Mouse (Mus musculus): ENCODE measurements around the gene Fbln2. TPM values are rescaled to one million over a fixed set of nuclear protein-coding genes. Genes with fewer than 3 reads are reported as not detected.

Fbln2 gene
- polyA plus RNA-seq, 1 experiment = 16.4 TPM

DNA sequence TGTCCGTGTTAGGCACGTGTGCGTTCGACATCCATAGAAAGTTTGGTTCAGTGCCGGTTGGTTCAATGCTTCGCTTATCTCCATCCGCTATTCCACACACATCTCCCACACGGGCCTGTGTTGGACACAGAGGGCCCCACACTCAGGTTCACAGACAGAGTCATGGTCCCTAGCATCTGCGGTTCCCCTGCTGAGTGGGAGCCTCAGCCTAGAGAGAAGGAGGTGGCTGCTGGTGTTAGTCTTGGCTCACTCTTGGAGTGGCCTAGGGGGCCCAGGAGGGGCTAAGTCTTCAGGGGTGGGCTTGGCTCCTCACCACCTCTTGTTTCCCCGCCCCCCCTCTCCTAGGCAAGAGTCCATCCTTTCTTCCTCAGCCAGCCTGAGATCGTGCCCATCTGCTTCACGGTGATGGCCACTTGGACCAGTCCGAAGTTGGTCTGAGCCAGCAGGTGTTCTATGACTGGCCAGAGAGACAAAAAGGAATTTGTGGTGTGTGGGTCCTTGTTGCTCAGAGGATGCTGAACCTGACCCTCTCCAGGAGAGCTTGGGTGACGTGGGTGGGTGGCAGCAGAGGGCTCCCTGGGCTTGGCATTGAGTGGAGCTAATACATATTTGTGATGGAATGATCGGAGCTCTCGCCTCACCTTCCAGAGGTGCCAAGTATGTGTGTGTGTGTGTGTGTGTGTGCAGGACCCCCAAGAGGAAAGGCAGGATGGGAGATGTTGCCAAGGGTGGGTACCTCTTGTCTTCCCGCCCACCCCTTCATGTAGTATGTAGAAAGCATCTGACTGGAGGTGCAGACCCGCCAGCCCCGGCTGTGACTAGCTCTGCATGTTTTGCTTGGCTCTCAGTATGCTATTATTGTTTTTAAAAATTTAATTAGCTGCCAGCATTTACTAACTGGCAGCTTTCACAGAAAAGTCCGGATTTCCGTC is 1.3 kb downstream of the Fbln2 start:
- Histone ChIP-seq H3K4me1 (ENCODE audit: control insufficient read depth, insufficient read depth, low read length) (no peaks in the 10 kb centered on the region), H3K4me3 (replicated peaks; ENCODE audit: control insufficient read depth, low read depth, low read length) (no peak overlapping the region), H3K27ac (ENCODE audit: control insufficient read depth, insufficient read depth, low read depth, low read length, poor library complexity) (no peak overlapping the region)
- TF ChIP-seq POLR2A (IDR thresholded peaks at IDR 0.05; ENCODE audit: borderline replicate concordance, control insufficient read depth, low read depth, low read length) (no peak), CTCF (IDR thresholded peaks at IDR 0.05; ENCODE audit: control insufficient read depth, insufficient read depth, low read length) (no peak)
- 66% methylated on average over 21 of the region's 21 CpGs for WGBS

DNA sequence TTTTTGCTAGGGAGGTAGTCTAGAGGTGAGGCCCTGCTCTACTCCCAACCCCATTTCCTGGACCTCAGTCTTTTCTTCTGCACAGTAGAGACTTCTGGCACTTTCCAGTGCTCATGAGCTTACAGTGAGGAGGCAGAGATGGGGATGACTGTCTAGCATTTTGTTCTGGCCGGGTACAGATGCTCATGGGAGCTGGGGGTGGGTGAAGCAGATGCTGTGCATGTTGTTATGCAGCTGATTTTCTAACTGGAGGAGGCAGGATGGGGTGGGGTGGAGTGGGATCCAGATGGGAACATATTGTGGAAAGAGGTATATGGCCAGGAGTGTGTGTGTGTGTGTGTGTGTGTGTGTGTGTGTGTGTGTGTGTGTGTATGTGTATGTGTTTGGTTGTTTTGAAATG is 3.2 kb downstream of the Fbln2 start:
- no peak overlapping the region for H3K27ac ChIP-seq (ENCODE audit: control insufficient read depth, insufficient read depth, low read depth, low read length, poor library complexity)
- H3K4me3 ChIP-seq (replicated peaks; ENCODE audit: control insufficient read depth, low read depth, low read length) = no peak overlapping the region
- TF ChIP-seq CTCF (IDR thresholded peaks at IDR 0.05; ENCODE audit: control insufficient read depth, insufficient read depth, low read length) (no peak), POLR2A (IDR thresholded peaks at IDR 0.05; ENCODE audit: borderline replicate concordance, control insufficient read depth, low read depth, low read length) (no peak)
- H3K4me1 ChIP-seq (ENCODE audit: control insufficient read depth, insufficient read depth, low read length) = no peaks in the 10 kb centered on the region
- 54% methylated on average over 1 of the region's 1 CpGs for WGBS

DNA sequence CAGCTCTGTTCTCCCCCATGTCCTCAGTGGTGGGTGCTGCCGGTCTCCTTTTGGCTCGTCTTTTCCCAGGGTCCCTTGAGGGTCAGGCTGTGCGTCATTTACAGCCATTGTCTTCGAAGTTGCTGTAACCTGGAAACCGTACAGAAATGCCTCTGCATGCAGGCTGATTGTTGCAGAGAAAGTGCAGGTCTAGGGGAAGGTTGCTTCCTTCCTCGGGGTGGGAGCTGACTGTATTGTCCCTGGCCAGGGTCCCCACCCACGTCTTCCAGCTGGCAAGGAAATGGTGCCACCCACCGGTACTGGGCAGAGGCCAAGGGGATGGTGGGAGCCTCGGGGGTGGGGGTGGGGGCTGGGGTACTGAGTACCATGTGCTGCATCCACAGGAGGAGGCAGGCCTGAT is 6.2 kb downstream of the Fbln2 start:
- 46% methylated on average over 9 of the region's 9 CpGs for WGBS
- TF ChIP-seq POLR2A (IDR thresholded peaks at IDR 0.05; ENCODE audit: borderline replicate concordance, control insufficient read depth, low read depth, low read length) = no peak
- TF ChIP-seq CTCF (IDR thresholded peaks at IDR 0.05; ENCODE audit: control insufficient read depth, insufficient read depth, low read length) = no peak
- H3K4me1 ChIP-seq (ENCODE audit: control insufficient read depth, insufficient read depth, low read length) = no peaks in the 10 kb centered on the region
- H3K4me3 ChIP-seq (replicated peaks; ENCODE audit: control insufficient read depth, low read depth, low read length) = no peak overlapping the region
- no peak overlapping the region for H3K27ac ChIP-seq (ENCODE audit: control insufficient read depth, insufficient read depth, low read depth, low read length, poor library complexity)

DNA sequence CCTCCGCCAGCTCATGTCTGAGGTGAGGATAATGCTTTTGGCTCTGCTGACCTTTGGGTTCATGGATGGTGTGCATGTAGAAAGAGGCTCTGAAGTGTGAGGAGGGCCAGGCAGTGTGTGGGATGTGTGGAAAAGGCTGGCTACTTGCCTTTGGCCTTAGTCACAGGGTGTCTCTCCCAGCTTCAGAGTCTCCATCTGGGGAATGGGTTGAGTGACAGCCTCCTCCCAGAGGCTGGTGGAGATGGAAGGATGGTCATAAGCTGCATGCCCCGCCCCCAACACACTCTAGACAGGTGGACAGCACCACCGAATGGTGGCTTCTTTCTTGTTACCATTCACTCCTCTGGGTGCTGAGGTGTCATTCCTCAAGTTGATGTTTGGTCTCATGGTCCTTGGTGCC is 6.6 kb downstream of the Fbln2 start:
- H3K27ac ChIP-seq (ENCODE audit: control insufficient read depth, insufficient read depth, low read depth, low read length, poor library complexity) = no peak overlapping the region
- 60% methylated on average over 3 of the region's 3 CpGs for WGBS
- TF ChIP-seq CTCF (IDR thresholded peaks at IDR 0.05; ENCODE audit: control insufficient read depth, insufficient read depth, low read length) (no peak), POLR2A (IDR thresholded peaks at IDR 0.05; ENCODE audit: borderline replicate concordance, control insufficient read depth, low read depth, low read length) (no peak)
- H3K4me1 ChIP-seq (ENCODE audit: control insufficient read depth, insufficient read depth, low read length) = no peaks in the 10 kb centered on the region
- H3K4me3 ChIP-seq (replicated peaks; ENCODE audit: control insufficient read depth, low read depth, low read length) = no peak overlapping the region

DNA sequence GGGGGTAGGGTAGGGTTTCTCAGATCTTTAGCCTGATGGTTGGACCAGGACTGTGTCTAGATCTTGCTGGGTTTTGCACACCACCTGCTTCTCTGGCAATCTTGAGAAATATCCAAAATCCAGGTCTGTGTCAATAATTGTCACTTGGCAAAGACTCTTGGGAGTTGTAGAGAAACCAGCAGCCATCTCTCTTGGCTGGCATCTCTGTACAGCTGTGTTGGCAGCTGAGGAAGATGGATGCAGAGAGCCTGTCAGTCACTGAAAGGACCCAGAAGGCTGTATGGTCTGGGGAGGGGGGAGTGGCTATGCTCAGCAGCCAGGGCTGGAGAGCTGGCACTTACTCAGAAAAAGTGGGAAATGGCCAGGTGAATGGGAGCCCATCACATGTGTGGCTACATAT is 7.8 kb downstream of the Fbln2 start:
- Histone ChIP-seq H3K4me3 (replicated peaks; ENCODE audit: control insufficient read depth, low read depth, low read length) (no peak overlapping the region), H3K4me1 (ENCODE audit: control insufficient read depth, insufficient read depth, low read length) (no peaks in the 10 kb centered on the region), H3K27ac (ENCODE audit: control insufficient read depth, insufficient read depth, low read depth, low read length, poor library complexity) (no peak overlapping the region)
- no peak for TF ChIP-seq POLR2A (IDR thresholded peaks at IDR 0.05; ENCODE audit: borderline replicate concordance, control insufficient read depth, low read depth, low read length)
- TF ChIP-seq CTCF (IDR thresholded peaks at IDR 0.05; ENCODE audit: control insufficient read depth, insufficient read depth, low read length) = no peak

DNA sequence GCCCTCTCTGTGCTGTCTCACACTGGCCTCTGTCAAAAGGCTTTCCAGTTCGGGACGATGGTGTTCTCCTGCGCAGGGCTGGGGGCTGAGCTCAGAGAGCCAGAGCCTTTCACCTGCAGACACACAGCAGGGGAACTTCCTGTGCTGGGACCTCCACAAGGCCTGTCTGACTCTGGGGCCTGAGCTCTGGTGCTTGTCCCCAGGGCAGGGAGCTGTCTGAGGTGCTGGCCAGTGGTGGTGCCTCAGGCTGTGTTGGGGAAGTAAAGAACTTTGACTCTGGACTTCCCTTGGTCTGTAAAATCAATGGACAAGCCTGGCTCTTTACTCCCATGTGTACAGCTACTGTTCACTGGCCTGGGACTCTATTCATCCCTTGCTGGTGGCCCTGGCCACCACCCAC is 8.8 kb downstream of the Fbln2 start:
- WGBS = 8% methylated on average over 3 of the region's 3 CpGs
- TF ChIP-seq POLR2A (IDR thresholded peaks at IDR 0.05; ENCODE audit: borderline replicate concordance, control insufficient read depth, low read depth, low read length) = no peak
- TF ChIP-seq CTCF (IDR thresholded peaks at IDR 0.05; ENCODE audit: control insufficient read depth, insufficient read depth, low read length) = no peak
- Histone ChIP-seq H3K4me1 (ENCODE audit: control insufficient read depth, insufficient read depth, low read length) (no peaks in the 10 kb centered on the region), H3K4me3 (replicated peaks; ENCODE audit: control insufficient read depth, low read depth, low read length) (no peak overlapping the region), H3K27ac (ENCODE audit: control insufficient read depth, insufficient read depth, low read depth, low read length, poor library complexity) (no peak overlapping the region)

DNA sequence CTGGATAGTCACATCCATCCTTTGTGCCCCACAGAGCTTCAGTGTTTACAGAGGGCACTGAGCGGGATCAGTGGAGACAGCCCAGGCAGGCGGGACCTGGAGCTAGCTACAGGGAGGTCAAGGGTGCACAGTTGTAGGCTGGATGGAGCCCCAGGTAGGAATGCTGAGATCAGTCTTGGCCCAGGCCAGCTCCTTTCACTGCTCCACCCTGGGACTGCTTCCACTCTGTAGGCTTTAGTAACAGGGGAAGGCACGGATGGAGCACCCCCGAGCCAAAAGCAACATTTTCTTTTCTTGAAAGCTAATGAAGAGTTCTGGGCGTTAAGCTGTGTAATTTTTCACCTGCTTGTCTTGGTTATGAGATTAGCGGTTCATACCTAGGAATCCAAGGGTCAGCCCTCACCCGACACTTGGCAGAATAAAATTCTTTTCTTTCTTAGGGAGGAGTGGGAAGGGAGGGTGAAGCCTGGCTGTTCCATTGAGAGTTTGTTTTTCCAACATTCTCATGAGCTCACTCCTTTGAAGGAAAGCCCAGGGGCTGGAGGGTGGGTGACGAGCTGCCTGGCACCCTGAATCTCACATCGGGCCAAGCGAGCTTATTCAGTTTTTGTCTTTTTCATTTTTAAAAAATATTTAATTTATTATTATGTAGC is 10.6 kb downstream of the Fbln2 start:
- 74% methylated on average over 10 of the region's 10 CpGs for WGBS

DNA sequence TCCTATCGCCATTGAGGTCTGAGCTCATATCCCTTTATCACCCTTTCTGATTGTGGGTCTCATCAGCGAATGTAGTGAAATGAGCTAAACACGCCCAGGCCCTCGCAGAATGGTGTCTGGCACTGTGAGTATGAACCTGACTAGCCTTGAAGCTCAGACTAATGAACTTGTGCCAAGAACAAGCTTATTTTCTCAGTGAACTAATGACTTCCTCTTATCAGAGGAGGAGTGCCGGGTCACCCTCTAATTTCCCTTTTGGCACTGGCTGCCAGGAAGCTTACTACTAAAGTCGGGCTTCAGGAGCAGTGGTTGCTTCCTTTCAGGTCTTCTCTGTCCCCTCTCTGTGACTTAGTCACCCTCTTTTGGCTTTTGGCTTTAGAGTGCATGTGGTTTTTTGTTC is 12.7 kb downstream of the Fbln2 start:
- Histone ChIP-seq H3K27ac (ENCODE audit: control insufficient read depth, insufficient read depth, low read depth, low read length, poor library complexity) (no peak overlapping the region), H3K4me1 (ENCODE audit: control insufficient read depth, insufficient read depth, low read length) (no peaks in the 10 kb centered on the region), H3K4me3 (replicated peaks; ENCODE audit: control insufficient read depth, low read depth, low read length) (no peak overlapping the region)
- 45% methylated on average over 6 of the region's 6 CpGs for WGBS
- TF ChIP-seq POLR2A (IDR thresholded peaks at IDR 0.05; ENCODE audit: borderline replicate concordance, control insufficient read depth, low read depth, low read length) (no peak), CTCF (IDR thresholded peaks at IDR 0.05; ENCODE audit: control insufficient read depth, insufficient read depth, low read length) (no peak)

More for the DNA sequence above, 10.6 kb downstream of the Fbln2 start:
- H3K4me3 ChIP-seq (replicated peaks; ENCODE audit: control insufficient read depth, low read depth, low read length) = no peak overlapping the region
- no peak for TF ChIP-seq CTCF (IDR thresholded peaks at IDR 0.05; ENCODE audit: control insufficient read depth, insufficient read depth, low read length)
- no peak for TF ChIP-seq POLR2A (IDR thresholded peaks at IDR 0.05; ENCODE audit: borderline replicate concordance, control insufficient read depth, low read depth, low read length)
- H3K27ac ChIP-seq (ENCODE audit: control insufficient read depth, insufficient read depth, low read depth, low read length, poor library complexity) = no peak overlapping the region
- no peaks in the 10 kb centered on the region for H3K4me1 ChIP-seq (ENCODE audit: control insufficient read depth, insufficient read depth, low read length)

Data from bone marrow, adult 2 months (tissue).